ENCODE assay signal across 8 mouse cellular contexts in the genomic region with DNA sequence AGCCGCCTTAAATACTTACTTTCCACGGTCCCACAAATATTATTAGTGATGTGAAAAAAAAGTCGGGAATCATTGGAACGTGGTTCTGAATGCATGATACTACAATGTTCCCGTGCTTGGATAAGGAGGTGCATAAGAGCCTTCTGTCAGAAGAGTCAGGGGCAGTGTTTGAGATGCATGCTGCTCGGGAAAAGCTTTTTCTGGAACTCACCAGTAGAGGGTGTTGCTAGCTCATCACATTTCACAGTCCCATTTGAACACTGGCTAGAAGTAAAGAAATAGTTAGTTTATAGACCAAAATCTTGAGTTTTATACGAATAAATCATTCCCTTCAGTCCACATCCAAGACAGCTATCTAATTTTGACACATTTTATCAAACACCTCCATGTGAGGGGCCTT. TPM values are rescaled to one million over a fixed set of nuclear protein-coding genes. Genes with fewer than 3 reads are reported as not detected.
A peak's percentile ranks its signal among the peaks of the same experiment; 100 is the strongest.
DNase-seq lines count a peak whose midpoint lies in the region; ATAC-seq and TF ChIP-seq lines count a peak whose summit lies in the region.

No protein-coding gene starts in this region.

- H3K27me3 ChIP-seq in forebrain, postnatal 0 days (ENCODE audit: insufficient read depth, low read length), result no peaks in the 10 kb centered on the region
- no peaks in the 10 kb centered on the region for H3K27me3 ChIP-seq in lung, postnatal 0 days (replicated peaks; ENCODE audit: insufficient read depth, low read length)

- H3K4me2 ChIP-seq in forebrain, postnatal 0 days (ENCODE audit: low read depth), result no peak overlapping the region
- no peak overlapping the region for H3K4me2 ChIP-seq in lung, postnatal 0 days (replicated peaks; ENCODE audit: low read depth, low read length)

- H3K9me3 ChIP-seq in forebrain, postnatal 0 days (ENCODE audit: low read length), result no peaks in the 10 kb centered on the region
- no peaks in the 10 kb centered on the region for H3K9me3 ChIP-seq in lung, postnatal 0 days (ENCODE audit: low read length)

- no peak for TF ChIP-seq EP300 in lung, postnatal 0 days (IDR thresholded peaks at IDR 0.05)

- 29% methylated on average over 7 of the region's 7 CpGs for WGBS in forebrain, postnatal 0 days
- 18% methylated on average over 7 of the region's 7 CpGs for WGBS in lung, postnatal 0 days

- H3K9ac ChIP-seq in forebrain, postnatal 0 days, result no peak overlapping the region
- no peak overlapping the region for H3K9ac ChIP-seq in lung, postnatal 0 days (replicated peaks; ENCODE audit: low read depth)

- DNase-seq in adrenal gland, adult 2 months, result peak; percentile 21
- DNase-seq in adrenal gland, adult 8-10 months, result no peak
- DNase-seq in urinary bladder, postnatal 25 days (ENCODE audit: low spot score), result peak; percentile 15
- no peak for DNase-seq in urinary bladder, postnatal 10 days (ENCODE audit: low spot score)
- peak; percentile 74 for DNase-seq in forebrain, postnatal 0 days
- peak; percentile 47 for DNase-seq in kidney, postnatal 10 days
- DNase-seq in lung, postnatal 0 days (ENCODE audit: low spot score), result peak; percentile 65
- DNase-seq in skeletal muscle tissue, adult 2 months (ENCODE audit: low read depth, low spot score), result peak; percentile 4

- no peak overlapping the region for H3K27ac ChIP-seq in forebrain, postnatal 0 days (ENCODE audit: low read depth, low read length)
- no peak overlapping the region for H3K27ac ChIP-seq in lung, postnatal 0 days (ENCODE audit: low read length)

- peak; percentile 82 for TF ChIP-seq CTCF in forebrain, postnatal 0 days (IDR thresholded peaks at IDR 0.05; ENCODE audit: low read depth)
- peak; percentile 84 for TF ChIP-seq CTCF in lung, postnatal 0 days (IDR thresholded peaks at IDR 0.05)

- H3K4me3 ChIP-seq in forebrain, postnatal 0 days (ENCODE audit: low read depth, low read length), result no peak overlapping the region
- no peak overlapping the region for H3K4me3 ChIP-seq in lung, postnatal 0 days (ENCODE audit: low read depth, low read length)

- H3K36me3 ChIP-seq in forebrain, postnatal 0 days (ENCODE audit: insufficient read depth), result no peaks in the 10 kb centered on the region
- no peaks in the 10 kb centered on the region for H3K36me3 ChIP-seq in lung, postnatal 0 days (ENCODE audit: insufficient read depth, low read length)

- peak; percentile 69; the same call in 1 of the 2 replicates for ATAC-seq in forebrain, postnatal 0 days
- ATAC-seq in lung, postnatal 0 days, result peak; percentile 35; the same call in 1 of the 2 replicates

- H3K4me1 ChIP-seq in forebrain, postnatal 0 days (ENCODE audit: insufficient read depth), result no peaks in the 10 kb centered on the region
- no peaks in the 10 kb centered on the region for H3K4me1 ChIP-seq in lung, postnatal 0 days (ENCODE audit: insufficient read depth, low read depth, low read length)

RNA-seq across cellular contexts. Expression of a gene that starts 53.2 kb away (rescaled TPM):
- under 1 TPM; 0.17 to 0.31 TPM for total RNA-seq in adrenal gland, adult 2 months (2021)
- polyA plus RNA-seq in adrenal gland, adult 2 months (2012; rRNA removed), result not detected in 2 replicates
- under 1 TPM; 0.09 to 0.38 (median 0.23) TPM for total RNA-seq in adrenal gland, adult 8-10 months (2022)
- total RNA-seq in forebrain, postnatal 0 days (2014; rRNA removed), result 0.43 and 0.46 TPM in 2 replicates
- polyA plus RNA-seq in forebrain, postnatal 0 days (2015; fragmentation: Nextera tagmentation; extraction: Ambion mirVana), result 0.11 and 0.21 TPM in 2 replicates
- 0.01 and 0.02 TPM in 2 replicates for polyA plus RNA-seq in lung, postnatal 0 days (2015; fragmentation: Nextera tagmentation; extraction: Ambion mirVana)

Comparison
In these comparisons a context has a peak if more than half of its experiments do, and no peak if none do; other contexts are left out.
1. DNase-seq: peak in adrenal gland, adult 2 months (single experiment), urinary bladder, postnatal 25 days (single experiment), forebrain, postnatal 0 days (single experiment), kidney, postnatal 10 days (single experiment), lung, postnatal 0 days (single experiment) and skeletal muscle tissue, adult 2 months (single experiment); none in adrenal gland, adult 8-10 months (single experiment) and urinary bladder, postnatal 10 days (single experiment).